14 mouse cellular contexts compared by ENCODE assay signal in the genomic region with DNA sequence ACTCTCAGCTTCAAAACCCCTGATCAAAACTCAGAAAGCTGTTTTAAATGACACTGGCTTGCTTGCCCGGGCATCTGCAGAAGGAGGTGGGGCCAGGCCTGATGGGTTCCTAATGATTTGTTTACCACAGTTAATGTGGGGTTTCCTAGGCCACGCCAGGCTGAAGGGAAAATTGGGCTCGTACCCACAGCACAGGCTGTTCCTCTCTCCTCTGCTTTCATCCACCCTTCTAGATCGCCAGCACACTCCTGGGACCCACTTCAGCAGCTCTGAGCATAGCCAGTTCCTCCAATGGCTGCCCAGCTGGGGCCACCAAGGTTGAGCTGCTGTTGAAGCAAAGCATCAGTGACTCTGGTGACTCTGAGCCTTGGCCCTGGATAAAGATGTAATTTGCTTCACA. TPM values are rescaled to one million over a fixed set of nuclear protein-coding genes. Genes with fewer than 3 reads are reported as not detected.
DNase-seq lines count a peak whose midpoint lies in the region; ATAC-seq and TF ChIP-seq lines count a peak whose summit lies in the region.
"Had no signal": no experiment of that assay in that cellular context is flagged by ENCODE, and none has a peak within 500 bp of the region (broad histone marks: within the 10 kb centered on the region; RNA-seq: fewer than 3 reads in every experiment).

No protein-coding gene starts in this region.

- peak; percentile 65 for ATAC-seq in forebrain, embryonic 14.5 days
- ATAC-seq: Patski had no signal

- peaks cover 16% of the 10 kb centered on the region for H3K4me1 ChIP-seq in forebrain, embryonic 14.5 days (ENCODE audit: control insufficient read depth, insufficient read depth, low read length)
- H3K4me1 ChIP-seq: heart, embryonic 12.5 days had no signal

- no peak overlapping the region for H3K9ac ChIP-seq in forebrain, embryonic 14.5 days (ENCODE audit: low read length)
- H3K9ac ChIP-seq: heart, embryonic 12.5 days; hindbrain, embryonic 15.5 days had no signal

- H3K27me3 ChIP-seq in forebrain, embryonic 14.5 days (replicated peaks; ENCODE audit: control insufficient read depth, insufficient read depth, low read length): no peaks in the 10 kb centered on the region
- H3K27me3 ChIP-seq: hindbrain, embryonic 15.5 days had no signal

- intact Hi-C loops in gastrocnemius, adult 2 months (cut with DNase I): no loop called here
- intact Hi-C loops in left cerebral cortex, postnatal 25 days (cut with DNase I): no loop called here
- intact Hi-C loops in left cerebral cortex, postnatal 36 days (cut with DNase I): no loop called here

- peak; percentile 41 for DNase-seq in gastrocnemius, adult 2 months
- DNase-seq in gastrocnemius, postnatal 10 days: no peak
- peak; percentile 29 to 52 for DNase-seq in left cerebral cortex, postnatal 25 days (ENCODE audit: low spot score in 2 of 2)
- DNase-seq in left cerebral cortex, postnatal 36 days (ENCODE audit: low spot score in 2 of 2): no peak
- peak; percentile 54 for DNase-seq in forebrain, embryonic 14.5 days (ENCODE audit: low spot score)
- peak; percentile 55 to 69 for DNase-seq in layer of hippocampus, postnatal 36 days
- DNase-seq in urinary bladder, adult 18-20 months (ENCODE audit: low spot score in 2 of 2): no peak
- DNase-seq: adrenal gland, adult 2 months; kidney, adult 2 months had no signal

- WGBS in forebrain, embryonic 14.5 days: 12% methylated on average over 4 of the region's 4 CpGs

- H3K9me3 ChIP-seq in forebrain, embryonic 14.5 days (replicated peaks; ENCODE audit: control insufficient read depth, low read length): no peaks in the 10 kb centered on the region
- H3K9me3 ChIP-seq: heart, embryonic 12.5 days; hindbrain, embryonic 15.5 days had no signal

- TF ChIP-seq CTCF in gastrocnemius, adult 2 months (IDR thresholded peaks at IDR 0.05): no peak

- no peak overlapping the region for H3K4me3 ChIP-seq in gastrocnemius, adult 2 months
- no peak overlapping the region for H3K4me3 ChIP-seq in forebrain, embryonic 14.5 days (ENCODE audit: low read depth, low read length)
- H3K4me3 ChIP-seq: heart, embryonic 12.5 days; hindbrain, embryonic 15.5 days had no signal

- H3K36me3 ChIP-seq in forebrain, embryonic 14.5 days (ENCODE audit: control insufficient read depth, insufficient read depth, low read length): no peaks in the 10 kb centered on the region
- H3K36me3 ChIP-seq: heart, embryonic 12.5 days; hindbrain, embryonic 15.5 days had no signal

- no peak overlapping the region for H3K4me2 ChIP-seq in forebrain, embryonic 14.5 days (ENCODE audit: low read length)
- H3K4me2 ChIP-seq: heart, embryonic 12.5 days; hindbrain, embryonic 15.5 days had no signal

- no peak overlapping the region for H3K27ac ChIP-seq in gastrocnemius, adult 2 months
- H3K27ac ChIP-seq in forebrain, embryonic 14.5 days (ENCODE audit: low read depth, low read length): no peak overlapping the region
- H3K27ac ChIP-seq: hindbrain, embryonic 15.5 days had no signal

RNA-seq across cellular contexts. Expression of a gene that starts 4.0 kb away (rescaled TPM):
- 10 to 100 TPM in 1 of 2 experiments, 1 to 10 TPM in 1; 1.7 to 12.1 TPM for total RNA-seq in gastrocnemius, adult 2 months (2021)
- 1 to 10 TPM; 1.5 to 2.3 TPM for total RNA-seq in gastrocnemius, postnatal 10 days (2021)
- 100 to 1,000 TPM; 141 to 144 TPM for total RNA-seq in left cerebral cortex, postnatal 25 days (2021)
- 100 to 1,000 TPM; 135 to 144 TPM for total RNA-seq in left cerebral cortex, postnatal 36 days (2021)
- 8.8 and 13.3 TPM in 2 replicates for polyA plus RNA-seq in forebrain, embryonic 14.5 days (2014; fragmentation: Nextera tagmentation; extraction: Ambion mirVana)
- total RNA-seq in layer of hippocampus, postnatal 36 days (2021): 100 to 1,000 TPM; 189 to 201 TPM
- total RNA-seq: liver, adult 2 months; megakaryocyte-erythroid progenitor cell, adult 5-6 weeks had no signal
- polyA plus RNA-seq: heart, embryonic 12.5 days; liver, adult 2 months had no signal

RNA-seq across cellular contexts. Expression of a gene that starts 36.4 kb away (rescaled TPM):
- 10 to 100 TPM; 10.5 to 15.7 TPM for total RNA-seq in gastrocnemius, adult 2 months (2021)
- 10 to 100 TPM; 10.1 to 10.7 TPM for total RNA-seq in gastrocnemius, postnatal 10 days (2021)
- 10 to 100 TPM; 14.5 to 16.7 TPM for total RNA-seq in left cerebral cortex, postnatal 25 days (2021)
- 10 to 100 TPM; 12.6 to 16.0 TPM for total RNA-seq in left cerebral cortex, postnatal 36 days (2021)
- polyA plus RNA-seq in forebrain, embryonic 14.5 days (2014; fragmentation: Nextera tagmentation; extraction: Ambion mirVana): 38.9 and 44.5 TPM in 2 replicates
- 10 to 100 TPM; 19.6 to 21.9 TPM for total RNA-seq in layer of hippocampus, postnatal 36 days (2021)

Comparison
In these comparisons a context has a peak if more than half of its experiments do, and no peak if none do; other contexts are left out.
1. DNase-seq: peak in gastrocnemius, adult 2 months (single experiment), left cerebral cortex, postnatal 25 days (2 of 2), forebrain, embryonic 14.5 days (single experiment) and layer of hippocampus, postnatal 36 days (2 of 2); none in gastrocnemius, postnatal 10 days (single experiment), left cerebral cortex, postnatal 36 days (0 of 2) and urinary bladder, adult 18-20 months (0 of 2).
2. RNA of a gene that starts 4.0 kb away (total RNA-seq): 189 to 201 TPM in layer of hippocampus, postnatal 36 days, 135 to 144 TPM in left cerebral cortex, postnatal 36 days and 141 to 144 TPM in left cerebral cortex, postnatal 25 days; 1.7 to 12.1 TPM in gastrocnemius, adult 2 months and 1.5 to 2.3 TPM in gastrocnemius, postnatal 10 days; every median in the first group is over 10 times any median in the second.